Mouse (Mus musculus) ES-Bruce4 (cell line): ENCODE measurements around the gene Snd1. TPM values are rescaled to one million over a fixed set of nuclear protein-coding genes. Genes with fewer than 3 reads are reported as not detected.

ENCODE experiments used
- H3K27ac ChIP-seq: 2 replicates; pipeline ENCODE4 v1.5.1; 2012; ENCODE audit warnings: low read length, inconsistent platforms; ENCODE audit not compliant: insufficient read depth
- H3K27me3 ChIP-seq: 2 replicates; pipeline ENCODE4 v1.6.1; 2012; ENCODE audit warnings: mild to moderate bottlenecking, low read length, inconsistent platforms; ENCODE audit not compliant: control insufficient read depth, poor library complexity, insufficient read depth, severe bottlenecking
- H3K36me3 ChIP-seq: 2 replicates; pipeline ENCODE4 v1.6.1; 2012; ENCODE audit warnings: inconsistent platforms, mild to moderate bottlenecking, low read length, moderate library complexity; ENCODE audit not compliant: control insufficient read depth, poor library complexity, insufficient read depth, severe bottlenecking
- H3K4me1 ChIP-seq: one replicate; pipeline ENCODE4 v1.8.1; 2011; ENCODE audit warnings: low read length; ENCODE audit not compliant: control insufficient read depth, insufficient read depth
- H3K4me3 ChIP-seq: 2 replicates; pipeline ENCODE4 v1.5.1; 2011; ENCODE audit warnings: low read depth, mild to moderate bottlenecking, low read length
- H3K9ac ChIP-seq: 2 replicates; pipeline ENCODE4 v1.6.1; 2012; ENCODE audit warnings: low read depth, mild to moderate bottlenecking, inconsistent platforms; ENCODE audit not compliant: poor library complexity, severe bottlenecking
- H3K9me3 ChIP-seq: replicated peaks from 2 replicates; pipeline ENCODE4 v1.6.1; 2012; ENCODE audit warnings: mild to moderate bottlenecking, low read length, inconsistent platforms; ENCODE audit not compliant: control insufficient read depth, poor library complexity, insufficient read depth, severe bottlenecking
- CTCF ChIP-seq: IDR thresholded peaks from one replicate; pipeline ENCODE4 v1.8.1; 2011; ENCODE audit warnings: low read depth, low read length
- EP300 ChIP-seq: IDR thresholded peaks from 2 replicates; pipeline ENCODE4 v1.6.1; 2011; ENCODE audit warnings: low read depth, low read length; ENCODE audit not compliant: insufficient read depth
- POLR2A ChIP-seq: IDR thresholded peaks from one replicate; pipeline ENCODE4 v1.8.1; 2011; ENCODE audit warnings: low read length; ENCODE audit not compliant: insufficient read depth
- polyA plus RNA-seq: library from polyadenylated mRNA; stranded (reverse); fragments of >200 nt; gene quantifications from 2 replicates; pipeline ENCODE4 v1.2.4, GENCODE M21; 2011; ENCODE audit warnings: low read depth; ENCODE audit not compliant: missing spikeins, insufficient read depth, insufficient read length

Snd1 gene
- polyA plus RNA-seq, 1 experiment, result 155 TPM

- no peaks in the 10 kb centered on the region for H3K4me1 ChIP-seq
- no peak overlapping the region for H3K27ac ChIP-seq
- H3K27me3 ChIP-seq, result no peaks in the 10 kb centered on the region
- no peak for TF ChIP-seq POLR2A
- TF ChIP-seq CTCF, result no peak
- TF ChIP-seq EP300, result no peak
- no peaks in the 10 kb centered on the region for H3K9me3 ChIP-seq
- H3K9ac ChIP-seq, result no peak overlapping the region
- H3K4me3 ChIP-seq, result no peak overlapping the region
- H3K36me3 ChIP-seq, result no peaks in the 10 kb centered on the region
Observed at GRCm38 (mm10) chr6:28678896-28679295, 204.0 kb downstream of the Snd1 start.

GRCm38 (mm10) chr6:28680537-28680936, 205.6 kb downstream of the Snd1 start:
- Histone ChIP-seq H3K27ac (no peak overlapping the region), H3K4me3 (no peak overlapping the region), H3K36me3 (no peaks in the 10 kb centered on the region), H3K27me3 (no peaks in the 10 kb centered on the region), H3K4me1 (no peaks in the 10 kb centered on the region), H3K9me3 (no peaks in the 10 kb centered on the region), H3K9ac (no peak overlapping the region)
- TF ChIP-seq EP300, result no peak
- TF ChIP-seq CTCF, result no peak
- TF ChIP-seq POLR2A, result no peak

- TF ChIP-seq CTCF (no peak), EP300 (no peak), POLR2A (no peak)
- no peaks in the 10 kb centered on the region for H3K4me1 ChIP-seq
- no peaks in the 10 kb centered on the region for H3K9me3 ChIP-seq
- no peaks in the 10 kb centered on the region for H3K27me3 ChIP-seq
- H3K9ac ChIP-seq, result no peak overlapping the region
- no peak overlapping the region for H3K4me3 ChIP-seq
- H3K27ac ChIP-seq, result no peak overlapping the region
- H3K36me3 ChIP-seq, result no peaks in the 10 kb centered on the region
Observed at GRCm38 (mm10) chr6:28681521-28682457, 206.8 kb downstream of the Snd1 start.

- Histone ChIP-seq H3K27ac (no peak overlapping the region), H3K9ac (no peak overlapping the region), H3K4me1 (no peaks in the 10 kb centered on the region), H3K36me3 (no peaks in the 10 kb centered on the region), H3K9me3 (no peaks in the 10 kb centered on the region), H3K4me3 (no peak overlapping the region), H3K27me3 (no peaks in the 10 kb centered on the region)
- TF ChIP-seq EP300 (no peak), CTCF (no peak), POLR2A (no peak)
Observed at GRCm38 (mm10) chr6:28685052-28685451, 210.1 kb downstream of the Snd1 start.

- H3K9me3 ChIP-seq, result no peaks in the 10 kb centered on the region
- H3K9ac ChIP-seq, result no peak overlapping the region
- H3K4me1 ChIP-seq, result no peaks in the 10 kb centered on the region
- no peaks in the 10 kb centered on the region for H3K36me3 ChIP-seq
- no peaks in the 10 kb centered on the region for H3K27me3 ChIP-seq
- TF ChIP-seq EP300 (no peak), POLR2A (no peak), CTCF (no peak)
- H3K4me3 ChIP-seq, result no peak overlapping the region
- H3K27ac ChIP-seq, result no peak overlapping the region
Observed at GRCm38 (mm10) chr6:28685745-28686144, 210.8 kb downstream of the Snd1 start.

- no peak for TF ChIP-seq CTCF
- TF ChIP-seq POLR2A, result no peak
- TF ChIP-seq EP300, result no peak
- no peaks in the 10 kb centered on the region for H3K9me3 ChIP-seq
- H3K4me1 ChIP-seq, result no peaks in the 10 kb centered on the region
- no peaks in the 10 kb centered on the region for H3K36me3 ChIP-seq
- no peak overlapping the region for H3K9ac ChIP-seq
- no peak overlapping the region for H3K4me3 ChIP-seq
- no peaks in the 10 kb centered on the region for H3K27me3 ChIP-seq
- H3K27ac ChIP-seq, result no peak overlapping the region
Observed at GRCm38 (mm10) chr6:28687776-28688175, 212.8 kb downstream of the Snd1 start.
